Mouse (Mus musculus) gastrocnemius, adult 8-10 months (tissue): ENCODE data around the gene Relch. TPM values are rescaled to one million over a fixed set of nuclear protein-coding genes. Genes with fewer than 3 reads are reported as not detected.

Experiments
- DNase-seq, 2 experiments: peaks; one replicate each; pipeline ENCODE4 v3.0.0; 2022; ENCODE audit warnings: low spot score in 2 of 2
- total RNA-seq, 4 experiments: library from RNA; stranded (reverse); gene quantifications; 2 replicates each; pipeline ENCODE4 v1.2.4; 2022

The Relch gene
- total RNA-seq, 4 experiments from 2014 or later: 7.3 to 10.3 (median 8.8) TPM

DNA sequence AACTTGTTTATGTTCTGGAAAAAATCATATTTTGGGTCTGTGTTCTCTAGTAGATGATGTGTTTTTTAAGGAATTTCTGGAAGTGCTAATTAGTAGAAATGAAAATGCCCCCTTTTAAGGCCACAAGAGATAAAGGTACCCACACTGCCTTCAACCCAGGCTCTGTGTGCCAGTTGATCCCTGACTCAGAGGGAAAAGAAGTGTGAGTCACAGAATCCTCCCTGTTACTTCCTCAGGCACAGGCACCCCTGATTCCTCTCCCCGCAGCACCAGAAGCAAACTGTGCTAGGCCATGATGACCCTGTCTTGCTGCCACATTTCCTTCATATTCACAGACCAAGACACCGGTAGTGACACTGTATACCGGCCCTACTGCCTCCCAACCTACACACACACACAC lies 126.4 kb downstream of the Relch start:
- DNase-seq: no peak

DNA sequence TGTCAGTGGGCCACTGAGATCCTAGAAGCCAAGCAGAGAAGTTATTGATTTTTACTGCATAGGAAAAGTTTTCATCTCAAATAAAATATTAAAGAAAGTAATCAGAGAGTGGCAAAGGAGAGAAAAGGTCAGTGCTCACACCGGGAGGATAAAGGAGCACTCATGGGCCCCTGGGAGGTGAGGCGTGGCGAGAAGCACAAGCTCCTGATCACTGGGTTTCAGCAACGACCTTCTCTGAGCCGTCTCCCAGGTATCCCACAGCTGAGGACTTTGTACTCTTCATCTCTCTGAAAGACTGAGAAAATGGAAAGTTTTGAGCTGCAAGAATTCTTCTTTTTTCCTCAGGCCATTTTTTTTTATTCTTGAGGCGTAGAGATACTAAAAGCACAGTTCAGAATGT lies 131.0 kb downstream of the Relch start:
- no peak for DNase-seq

DNA sequence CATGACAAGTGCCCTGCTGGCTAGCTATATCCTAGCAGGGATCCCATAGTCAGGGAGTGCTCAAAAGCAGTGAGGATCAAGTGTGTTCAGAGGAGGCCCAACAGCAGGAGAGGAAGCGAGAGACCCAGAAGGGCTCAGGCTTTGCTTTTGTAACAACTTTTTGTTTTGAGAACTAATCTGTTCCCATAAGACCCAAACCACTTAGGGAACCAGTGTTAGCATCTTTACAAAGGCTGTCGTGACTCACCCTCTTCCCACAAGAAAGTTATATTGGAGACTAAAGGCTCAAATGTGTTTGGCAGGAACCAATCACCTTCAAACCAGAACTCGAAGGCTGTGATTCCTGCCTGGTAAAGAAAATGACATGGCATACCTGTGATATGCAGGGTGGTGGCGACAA lies 132.0 kb downstream of the Relch start:
- no peak for DNase-seq

DNA sequence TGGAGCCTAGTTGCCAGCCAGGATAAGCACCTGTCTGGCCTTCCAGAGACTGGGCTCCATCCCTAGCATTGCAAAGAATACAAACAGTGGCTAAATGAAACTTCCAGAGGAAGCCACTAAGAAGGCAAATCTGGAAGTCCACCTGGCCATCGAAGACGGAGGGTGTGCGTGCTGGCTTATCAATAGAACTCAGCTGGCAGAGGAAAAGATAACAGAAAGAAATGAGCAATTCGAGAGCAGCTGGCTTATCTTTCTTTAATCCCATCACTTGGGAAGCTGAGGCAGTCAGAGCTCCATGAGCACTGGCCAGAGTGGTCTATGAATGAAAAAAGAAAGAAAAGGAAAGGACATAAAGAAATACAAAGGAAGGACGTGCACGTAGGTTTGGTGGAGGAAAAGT lies 136.9 kb downstream of the Relch start:
- DNase-seq: no peak

DNA sequence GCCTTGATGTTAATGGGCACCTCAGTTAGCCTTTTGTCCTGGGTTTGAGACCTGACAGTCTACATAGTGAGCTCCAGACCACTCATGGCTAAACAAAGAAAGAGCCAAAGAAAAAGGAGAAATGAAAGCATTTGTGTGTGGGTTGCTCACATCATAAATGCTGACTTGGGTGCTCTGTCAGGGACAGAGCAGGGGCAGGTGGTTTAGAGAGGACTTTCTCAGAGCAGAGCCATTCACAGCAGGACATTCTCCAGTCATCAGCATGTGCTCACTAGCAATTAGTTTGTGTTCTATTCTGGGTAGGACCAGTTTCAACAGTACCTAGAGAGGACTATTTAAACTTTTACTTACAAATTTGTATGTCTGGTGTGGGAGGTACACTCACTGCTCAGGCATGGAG lies 137.6 kb downstream of the Relch start:
- DNase-seq: no peak

DNA sequence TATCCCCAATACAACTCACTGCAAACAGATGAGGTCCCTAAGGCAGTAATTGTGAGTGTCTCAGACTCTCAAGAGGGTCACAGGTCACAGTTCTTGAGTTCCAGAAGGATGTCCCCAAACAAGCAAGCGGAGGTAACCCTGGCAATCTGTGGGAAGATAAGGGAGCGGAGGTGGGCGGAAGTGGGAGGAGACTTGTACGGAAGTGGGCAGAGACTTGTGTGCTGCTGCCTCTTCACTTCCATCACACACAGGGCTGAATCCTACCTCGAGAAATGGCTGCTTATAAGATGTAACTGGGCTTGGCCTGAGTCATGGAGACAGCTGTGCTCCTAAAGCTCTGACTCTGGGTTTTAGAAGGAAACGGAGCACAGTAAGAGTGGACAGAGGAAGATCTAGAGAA lies 139.3 kb downstream of the Relch start:
- DNase-seq: no peak

DNA sequence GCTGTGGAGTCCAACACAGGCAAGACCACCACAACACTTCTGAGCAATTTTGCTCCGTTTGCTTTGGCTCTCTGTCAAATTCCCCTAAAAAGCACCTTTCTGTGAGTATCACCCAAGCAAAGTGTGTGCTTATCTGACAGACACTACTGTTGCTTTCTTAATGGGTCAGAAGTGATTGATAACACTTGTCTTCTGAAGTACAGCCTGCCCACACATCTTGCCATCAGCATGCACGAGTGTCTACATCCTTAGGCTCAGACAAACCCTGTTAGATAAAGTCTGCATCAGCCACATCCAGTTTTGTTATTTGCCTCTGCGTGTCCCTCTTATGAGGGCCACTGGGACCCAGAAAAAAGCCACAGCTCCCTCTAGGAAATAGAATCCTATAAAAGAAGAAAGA lies 140.6 kb downstream of the Relch start:
- DNase-seq: no peak

Other genes with a start within 250 kb of the Relch start
- 10 to 100 TPM in 1 of 4 experiments, 1 to 10 TPM in 3; 7.5 to 11.2 (median 8.3) TPM for gene Pign, start 184 bp upstream of the Relch start, total RNA-seq
- gene Tnfrsf11a, start 116.9 kb downstream of the Relch start, total RNA-seq: under 1 TPM; 0.44 to 0.65 (median 0.49) TPM